ENCODE assay signal across 8 mouse cellular contexts in genomic region chr14:76416366-76417040, GRCm38 (mm10). TPM values are rescaled to one million over a fixed set of nuclear protein-coding genes. Genes with fewer than 3 reads are reported as not detected.
DNase-seq lines count a peak whose midpoint lies in the region; ATAC-seq and TF ChIP-seq lines count a peak whose summit lies in the region.

No protein-coding gene starts in this region.

- H3K36me3 ChIP-seq in heart, embryonic 11.5 days (ENCODE audit: control insufficient read depth, insufficient read depth, low read length) = peaks cover 11% of the 10 kb centered on the region
- H3K36me3 ChIP-seq in heart, embryonic 15.5 days = peaks cover 24% of the 10 kb centered on the region
- H3K36me3 ChIP-seq in liver, postnatal 0 days (replicated peaks; ENCODE audit: insufficient read depth, low read length) = no peaks in the 10 kb centered on the region

- WGBS in heart, embryonic 11.5 days (ENCODE audit: insufficient replicate concordance) = 57% methylated on average over 27 of the region's 27 CpGs
- 50% methylated on average over 27 of the region's 27 CpGs for WGBS in heart, embryonic 15.5 days
- 68% methylated on average over 27 of the region's 27 CpGs for WGBS in liver, postnatal 0 days (ENCODE audit: insufficient replicate concordance)

- peaks cover 29% of the 10 kb centered on the region for H3K4me1 ChIP-seq in heart, embryonic 11.5 days (ENCODE audit: control insufficient read depth, insufficient read depth, low read length)
- peaks cover 44% of the 10 kb centered on the region for H3K4me1 ChIP-seq in heart, embryonic 15.5 days (replicated peaks)
- H3K4me1 ChIP-seq in liver, postnatal 0 days (ENCODE audit: insufficient read depth) = peaks cover 9% of the 10 kb centered on the region

- 0 out of 2 replicates have a peak overlapping the region, but pooled peaks have one; percentile 99 for H3K27ac ChIP-seq in heart, embryonic 11.5 days (ENCODE audit: low read depth, low read length)
- H3K27ac ChIP-seq in heart, embryonic 15.5 days = peak overlapping the region; percentile 98
- H3K27ac ChIP-seq in liver, postnatal 0 days (ENCODE audit: low read depth) = no peak overlapping the region

- no peak for TF ChIP-seq CTCF in liver, postnatal 0 days (IDR thresholded peaks at IDR 0.05; ENCODE audit: low read depth)

- no peak for TF ChIP-seq EP300 in liver, postnatal 0 days (IDR thresholded peaks at IDR 0.05; ENCODE audit: low read depth)

- peak overlapping the region; percentile 90 for H3K4me2 ChIP-seq in heart, embryonic 11.5 days
- peak overlapping the region; percentile 92 for H3K4me2 ChIP-seq in heart, embryonic 15.5 days
- peak overlapping the region; percentile 74 for H3K4me2 ChIP-seq in liver, postnatal 0 days (ENCODE audit: low read depth, low read length)

- H3K4me3 ChIP-seq in heart, embryonic 11.5 days (ENCODE audit: low read depth, low read length) = peak overlapping the region; percentile 91
- H3K4me3 ChIP-seq in heart, embryonic 15.5 days = peak overlapping the region; percentile 96
- peak overlapping the region; percentile 66; the same call in 1 of the 2 replicates for H3K4me3 ChIP-seq in liver, postnatal 0 days (ENCODE audit: low read depth, low read length)

- no peak for DNase-seq in heart, adult 9 months (ENCODE audit: low spot score in 2 of 2)
- peak; percentile 17 for DNase-seq in MN1 (ENCODE audit: low spot score)
- DNase-seq in liver, postnatal 0 days = no peak
- DNase-seq in frontal cortex, postnatal 36 days (ENCODE audit: low spot score in 2 of 2) = no peak
- DNase-seq in right cerebral cortex, postnatal 25 days = no peak

- peak overlapping the region; percentile 95 for H3K9ac ChIP-seq in heart, embryonic 11.5 days (ENCODE audit: low read depth, low read length)
- peak overlapping the region; percentile 98 for H3K9ac ChIP-seq in heart, embryonic 15.5 days
- H3K9ac ChIP-seq in liver, postnatal 0 days (replicated peaks) = no peak overlapping the region

- no peaks in the 10 kb centered on the region for H3K9me3 ChIP-seq in heart, embryonic 11.5 days (replicated peaks; ENCODE audit: control insufficient read depth, low read length)
- H3K9me3 ChIP-seq in heart, embryonic 15.5 days (replicated peaks) = no peaks in the 10 kb centered on the region
- H3K9me3 ChIP-seq in liver, postnatal 0 days (ENCODE audit: low read length) = no peaks in the 10 kb centered on the region

- H3K27me3 ChIP-seq in heart, embryonic 11.5 days (ENCODE audit: control insufficient read depth, insufficient read depth, low read length) = no peaks in the 10 kb centered on the region
- H3K27me3 ChIP-seq in heart, embryonic 15.5 days = no peaks in the 10 kb centered on the region
- peaks cover 16% of the 10 kb centered on the region for H3K27me3 ChIP-seq in liver, postnatal 0 days (ENCODE audit: insufficient read depth, low read length)

- ATAC-seq in heart, embryonic 11.5 days (replicated peaks; ENCODE audit: insufficient number of reproducible peaks, low FRiP score, low TSS enrichment) = no peak
- ATAC-seq in heart, embryonic 15.5 days (replicated peaks; ENCODE audit: insufficient number of reproducible peaks, insufficient read depth, low FRiP score, low read depth) = no peak
- no peak for ATAC-seq in liver, postnatal 0 days
- ATAC-seq in CD4-positive, CD25-positive, alpha-beta regulatory T cell, adult 4 months = no peak

RNA-seq across cellular contexts. Expression of gene Tsc22d1, which starts 1.7 kb away (rescaled TPM):
- polyA plus RNA-seq in heart, embryonic 11.5 days (2014; fragmentation: Nextera tagmentation; extraction: Ambion mirVana) = 444 and 455 TPM in 2 replicates
- polyA plus RNA-seq in heart, embryonic 15.5 days (2015; fragmentation: Nextera tagmentation; extraction: Ambion mirVana) = 266 and 375 TPM in 2 replicates
- 130 and 137 TPM in 2 replicates for polyA plus RNA-seq in liver, postnatal 0 days (2015; fragmentation: Nextera tagmentation; extraction: Ambion mirVana)
- polyA plus RNA-seq in CD4-positive, CD25-positive, alpha-beta regulatory T cell, adult 4 months (2017; shearing (Covaris generic)) = 1 to 10 TPM; 9.0 to 9.2 TPM

Comparison
In these comparisons a context has a peak if more than half of its experiments do, and no peak if none do; other contexts are left out.
1. RNA of gene Tsc22d1, which starts 1.7 kb away (polyA plus RNA-seq): 444 to 455 TPM in heart, embryonic 11.5 days, 266 to 375 TPM in heart, embryonic 15.5 days and 130 to 137 TPM in liver, postnatal 0 days; 9.0 to 9.2 TPM in CD4-positive, CD25-positive, alpha-beta regulatory T cell, adult 4 months; every median in the first group is over 10 times any median in the second.
2. Peak in every context shown above with its lines, with median percentiles within 50 percentile points of each other: H3K4me2 ChIP-seq and H3K4me3 ChIP-seq.